Mouse (Mus musculus) small intestine, adult 2 months (tissue): ENCODE results near the gene Pf4. TPM values are rescaled to one million over a fixed set of nuclear protein-coding genes. Genes with fewer than 3 reads are reported as not detected.

Source experiments
- H3K27ac ChIP-seq: fragments of 200-500 bp; 2 replicates; pipeline ENCODE4 v1.5.1; 2012; ENCODE audit warnings: low read depth, low read length, control low read depth, inconsistent platforms; ENCODE audit not compliant: insufficient read depth
- H3K27me3 ChIP-seq: fragments of 200-500 bp; 2 replicates; pipeline ENCODE4 v1.6.1; 2012; ENCODE audit warnings: mild to moderate bottlenecking, moderate library complexity, low read length, inconsistent platforms; ENCODE audit not compliant: control insufficient read depth, insufficient read depth
- H3K36me3 ChIP-seq: fragments of 200-500 bp; 2 replicates; pipeline ENCODE4 v1.6.1; 2012; ENCODE audit warnings: mild to moderate bottlenecking, low read length, control low read depth, inconsistent platforms; ENCODE audit not compliant: control insufficient read depth, insufficient read depth
- H3K4me1 ChIP-seq: fragments of 200-500 bp; 2 replicates; pipeline ENCODE4 v1.6.1; 2012; ENCODE audit warnings: low read length, inconsistent platforms, mixed read lengths; ENCODE audit not compliant: control insufficient read depth, insufficient read depth, insufficient read length
- H3K4me3 ChIP-seq: fragments of 200-500 bp; 2 replicates; pipeline ENCODE4 v1.5.1; 2012; ENCODE audit warnings: low read depth, mild to moderate bottlenecking, control low read depth, inconsistent platforms, low read length, moderate library complexity
- CTCF ChIP-seq: fragments of 200-500 bp; IDR thresholded peaks from 2 replicates; pipeline ENCODE4 v1.5.1; 2012; ENCODE audit warnings: low read depth, mild to moderate bottlenecking, control low read depth, inconsistent platforms, low read length, moderate library complexity, mixed read lengths; ENCODE audit not compliant: insufficient replicate concordance, insufficient read length; ENCODE audit errors: extremely low read depth
- POLR2A ChIP-seq: fragments of 200-500 bp; IDR thresholded peaks from 2 replicates; pipeline ENCODE4 v1.6.1; 2012; ENCODE audit warnings: low read depth, mild to moderate bottlenecking, control low read depth, inconsistent platforms, low read length, moderate library complexity
- WGBS: fragments of 180-500 bp; shearing (Covaris S2); methylation state at CpG from one replicate; pipeline ENCODE4 v1.1.7; 2018; 5-methylcytosine and 5-hydroxymethylcytosine counted together
- polyA plus RNA-seq: library from polyadenylated mRNA; depleted of rRNA; stranded (reverse); fragments of >200 nt; gene quantifications from 2 replicates; pipeline ENCODE4 v1.2.3, GENCODE M21; 2012

Pf4 gene
- polyA plus RNA-seq, 1 experiment: 7.8 TPM

DNA sequence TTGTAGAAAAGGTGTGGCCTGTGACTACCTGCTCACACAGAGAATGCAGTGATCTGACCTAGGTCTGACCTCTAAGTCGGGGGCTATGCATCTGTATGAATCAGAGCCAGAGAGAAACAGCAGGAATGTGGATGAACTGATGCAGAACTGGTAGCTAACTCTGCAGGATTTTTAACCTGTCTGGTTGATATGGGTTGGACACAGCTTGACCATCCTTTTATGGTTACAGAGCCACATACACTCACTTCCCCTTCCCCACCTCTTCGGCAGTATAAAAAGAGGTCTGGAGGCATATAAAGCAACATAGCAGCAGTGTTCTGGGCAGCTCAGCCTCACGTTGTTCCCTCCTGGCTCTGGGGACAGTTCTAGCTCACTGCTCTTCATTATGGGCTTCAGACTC is 4.0 kb upstream of the Pf4 start, which contains the start of gene Ppbp:
Gene Ppbp, plus strand, starts transcription at position 301 of the 400 bp plus-strand sequence.
- Histone ChIP-seq H3K27ac (no peak within 1 kb of the TSS), H3K4me3 (no peak within 1 kb of the TSS), H3K36me3 (no peaks in the 10 kb centered on the region), H3K27me3 (no peaks in the 10 kb centered on the region), H3K4me1 (peaks cover 2% of the 10 kb centered on the region; the same call in 1 of the 2 replicates)
- 45% methylated on average over 3 of the region's 3 CpGs for WGBS
- TF ChIP-seq POLR2A (no peak), CTCF (no peak)

- Histone ChIP-seq H3K27me3 (no peaks in the 10 kb centered on the region), H3K4me3 (no peak overlapping the region), H3K36me3 (no peaks in the 10 kb centered on the region), H3K27ac (no peak overlapping the region), H3K4me1 (peaks cover 2% of the 10 kb centered on the region; the same call in 1 of the 2 replicates)
- WGBS: 79% methylated on average over 3 of the region's 3 CpGs
- TF ChIP-seq POLR2A (no peak), CTCF (no peak)
Measured at GRCm38 (mm10) chr5:90771369-90771768, 866 bp upstream of the Pf4 start.

GRCm38 (mm10) chr5:90775562-90775961 is 3.3 kb downstream of the Pf4 start:
- no peak overlapping the region for H3K27ac ChIP-seq

DNA sequence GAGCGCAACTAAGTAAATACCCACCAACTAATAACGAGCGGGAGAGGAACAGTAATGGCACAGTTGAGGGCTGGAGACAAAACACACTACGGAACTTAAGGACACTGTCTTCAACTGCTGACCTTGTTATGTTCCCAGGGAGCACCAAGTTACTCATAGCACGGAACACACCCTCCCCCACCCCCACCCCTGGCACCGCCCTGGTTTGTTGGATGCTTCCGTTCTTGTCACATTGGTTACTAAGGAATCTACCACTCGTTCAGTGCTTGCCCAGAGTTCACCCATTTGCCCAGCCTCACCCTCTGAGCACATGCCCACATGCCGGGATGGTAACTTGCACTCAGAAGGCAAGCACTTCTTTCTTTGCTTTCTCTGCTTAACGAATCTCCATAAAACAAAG is 5.4 kb downstream of the Pf4 start:
- Histone ChIP-seq H3K27ac (no peak overlapping the region), H3K36me3 (no peaks in the 10 kb centered on the region), H3K4me1 (no peaks in the 10 kb centered on the region), H3K27me3 (no peaks in the 10 kb centered on the region), H3K4me3 (no peak overlapping the region)
- TF ChIP-seq POLR2A: no peak
- no peak for TF ChIP-seq CTCF
- WGBS: 69% methylated on average over 10 of the region's 10 CpGs

More at GRCm38 (mm10) chr5:90775562-90775961, 3.3 kb downstream of the Pf4 start:
- no peaks in the 10 kb centered on the region for H3K27me3 ChIP-seq
- TF ChIP-seq POLR2A: no peak
- TF ChIP-seq CTCF: no peak
- peaks cover 2% of the 10 kb centered on the region; the same call in 1 of the 2 replicates for H3K4me1 ChIP-seq
- no peaks in the 10 kb centered on the region for H3K36me3 ChIP-seq
- H3K4me3 ChIP-seq: no peak overlapping the region
- 74% methylated on average over 5 of the region's 5 CpGs for WGBS

GRCm38 (mm10) chr5:90778856-90779255 is 6.6 kb downstream of the Pf4 start:
- TF ChIP-seq CTCF: no peak
- no peak for TF ChIP-seq POLR2A
- WGBS: 67% methylated on average over 6 of the region's 6 CpGs
- Histone ChIP-seq H3K27ac (no peak overlapping the region), H3K27me3 (no peaks in the 10 kb centered on the region), H3K36me3 (no peaks in the 10 kb centered on the region), H3K4me1 (no peaks in the 10 kb centered on the region), H3K4me3 (no peak overlapping the region)

- 78% methylated on average over 3 of the region's 3 CpGs for WGBS
- no peak overlapping the region for H3K4me3 ChIP-seq
- H3K4me1 ChIP-seq: peaks cover 4% of the 10 kb centered on the region; the same call in 1 of the 2 replicates
- TF ChIP-seq CTCF: no peak
- TF ChIP-seq POLR2A: no peak
- no peaks in the 10 kb centered on the region; the same call in 1 of the 2 replicates for H3K27me3 ChIP-seq
- no peak overlapping the region for H3K27ac ChIP-seq
- H3K36me3 ChIP-seq: no peaks in the 10 kb centered on the region
Measured at GRCm38 (mm10) chr5:90783697-90784096, 11.5 kb downstream of the Pf4 start.

DNA sequence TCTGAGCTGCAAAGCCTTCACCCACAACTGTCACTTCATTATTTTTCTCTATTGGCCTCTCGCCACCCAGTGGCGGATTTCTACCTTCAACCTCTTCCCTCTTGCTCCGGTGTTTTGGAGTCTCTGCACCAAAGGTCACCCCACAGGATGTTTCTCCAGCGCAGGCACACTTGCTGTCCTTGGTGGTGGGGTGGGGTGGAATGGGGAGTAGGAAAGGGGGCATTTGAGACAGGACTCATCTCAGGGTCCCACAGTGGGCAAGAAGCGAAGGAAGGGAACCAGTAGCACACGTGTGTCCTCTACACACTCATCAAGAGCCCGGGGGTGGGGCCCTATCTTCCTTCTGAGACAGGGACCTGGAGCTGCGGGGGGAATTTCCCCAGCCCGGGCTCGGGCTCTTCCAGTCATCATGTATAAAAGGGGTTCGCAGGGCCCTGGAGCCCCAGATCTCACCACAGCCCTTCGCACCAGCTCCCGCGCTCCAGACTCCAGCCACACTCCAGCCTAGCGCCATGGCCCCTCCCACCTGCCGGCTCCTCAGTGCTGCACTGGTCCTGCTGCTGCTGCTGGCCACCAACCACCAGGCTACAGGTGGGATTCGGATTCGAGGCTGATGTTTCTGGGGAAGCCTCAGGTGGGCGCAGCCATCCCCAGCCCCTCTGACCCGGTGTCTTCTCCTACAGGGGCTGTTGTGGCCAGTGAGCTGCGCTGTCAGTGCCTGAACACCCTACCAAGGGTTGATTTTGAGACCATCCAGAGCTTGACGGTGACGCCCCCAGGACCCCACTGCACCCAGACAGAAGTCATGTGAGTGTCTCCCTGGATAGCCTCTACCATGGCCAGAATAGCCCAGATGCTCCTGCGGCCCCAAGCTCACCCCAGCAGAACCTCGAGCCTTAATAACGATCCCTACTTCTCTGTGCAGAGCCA is 13.7 kb downstream of the Pf4 start, which contains the start of gene Cxcl3:
Gene Cxcl3, plus strand, starts transcription at position 445 of the 930 bp plus-strand sequence.
- TF ChIP-seq POLR2A: no peak
- peak; percentile 32; the same call in 1 of the 2 replicates for TF ChIP-seq CTCF
- WGBS: 18% methylated on average over 26 of the region's 26 CpGs

More for the DNA sequence above, 13.7 kb downstream of the Pf4 start, which contains the start of gene Cxcl3:
- peak within 1 kb of the TSS; percentile 39 for H3K4me3 ChIP-seq
- H3K27ac ChIP-seq: no peak within 1 kb of the TSS
- H3K36me3 ChIP-seq: no peaks in the 10 kb centered on the region
- H3K4me1 ChIP-seq: peaks cover 4% of the 10 kb centered on the region; the same call in 1 of the 2 replicates
- H3K27me3 ChIP-seq: no peaks in the 10 kb centered on the region; the same call in 1 of the 2 replicates
